In genomic region chr2:68367944-68368343, GRCm38 (mm10) we compare ENCODE assay signal across 11 mouse cellular contexts.
DNase-seq lines count a peak whose midpoint lies in the region; ATAC-seq and TF ChIP-seq lines count a peak whose summit lies in the region.
"Had no signal": no experiment of that assay in that cellular context is flagged by ENCODE, and none has a peak within 500 bp of the region (broad histone marks: within the 10 kb centered on the region; RNA-seq: fewer than 3 reads in every experiment).

No protein-coding gene starts in this region.

- no peaks in the 10 kb centered on the region for H3K9me3 ChIP-seq in heart, embryonic 12.5 days (replicated peaks)
- H3K9me3 ChIP-seq in forebrain, postnatal 0 days (ENCODE audit: low read length) = no peaks in the 10 kb centered on the region
- H3K9me3 ChIP-seq in midbrain, embryonic 16.5 days (replicated peaks; ENCODE audit: control insufficient read depth, low read length, poor library complexity, severe bottlenecking) = no peaks in the 10 kb centered on the region
- H3K9me3 ChIP-seq: limb, embryonic 15.5 days had no signal

- no peaks in the 10 kb centered on the region for H3K27me3 ChIP-seq in heart, embryonic 12.5 days (replicated peaks)
- no peaks in the 10 kb centered on the region for H3K27me3 ChIP-seq in heart, adult 2 months (ENCODE audit: control insufficient read depth, insufficient read depth, low read length)
- no peaks in the 10 kb centered on the region for H3K27me3 ChIP-seq in forebrain, postnatal 0 days (ENCODE audit: insufficient read depth, low read length)
- no peaks in the 10 kb centered on the region for H3K27me3 ChIP-seq in midbrain, embryonic 16.5 days (ENCODE audit: control insufficient read depth, insufficient read depth, low read depth, low read length)
- H3K27me3 ChIP-seq: limb, embryonic 15.5 days had no signal

- peaks cover 10% of the 10 kb centered on the region for H3K36me3 ChIP-seq in heart, embryonic 12.5 days
- peaks cover 2% of the 10 kb centered on the region for H3K36me3 ChIP-seq in heart, adult 2 months (ENCODE audit: control insufficient read depth, insufficient read depth, low read length)
- H3K36me3 ChIP-seq in forebrain, postnatal 0 days (ENCODE audit: insufficient read depth) = no peaks in the 10 kb centered on the region
- no peaks in the 10 kb centered on the region for H3K36me3 ChIP-seq in midbrain, embryonic 16.5 days (ENCODE audit: control insufficient read depth, insufficient read depth, low read length)
- H3K36me3 ChIP-seq: limb, embryonic 15.5 days had no signal

- H3K4me3 ChIP-seq in heart, embryonic 12.5 days = no peak overlapping the region
- H3K4me3 ChIP-seq in heart, adult 2 months = no peak overlapping the region
- no peak overlapping the region for H3K4me3 ChIP-seq in forebrain, postnatal 0 days (ENCODE audit: low read depth, low read length)
- no peak overlapping the region for H3K4me3 ChIP-seq in midbrain, embryonic 16.5 days (ENCODE audit: low read depth, low read length)
- H3K4me3 ChIP-seq: limb, embryonic 15.5 days had no signal

- peaks cover 64% of the 10 kb centered on the region for H3K4me1 ChIP-seq in heart, embryonic 12.5 days (replicated peaks)
- H3K4me1 ChIP-seq in heart, adult 2 months (ENCODE audit: control insufficient read depth, insufficient read depth, low read length) = no peaks in the 10 kb centered on the region
- H3K4me1 ChIP-seq in forebrain, postnatal 0 days (ENCODE audit: insufficient read depth) = no peaks in the 10 kb centered on the region
- H3K4me1 ChIP-seq in midbrain, embryonic 16.5 days (ENCODE audit: control insufficient read depth, insufficient read depth, low read length) = peaks cover 21% of the 10 kb centered on the region
- H3K4me1 ChIP-seq: limb, embryonic 15.5 days had no signal

- no peak for TF ChIP-seq CTCF in heart, adult 2 months (IDR thresholded peaks at IDR 0.05)
- no peak for TF ChIP-seq CTCF in forebrain, postnatal 0 days (IDR thresholded peaks at IDR 0.05; ENCODE audit: low read depth)

- H3K9ac ChIP-seq in heart, embryonic 12.5 days = no peak overlapping the region
- H3K9ac ChIP-seq in heart, adult 2 months (ENCODE audit: low read depth, low read length) = no peak overlapping the region
- no peak overlapping the region for H3K9ac ChIP-seq in forebrain, postnatal 0 days
- no peak overlapping the region for H3K9ac ChIP-seq in midbrain, embryonic 16.5 days (ENCODE audit: low read depth, low read length)
- H3K9ac ChIP-seq: limb, embryonic 15.5 days had no signal

- intact Hi-C loops in heart, adult 2 months (cut with DNase I) = loop anchor here (10.0 kb wide), 2 partner anchors 197 to 287 kb away; partner anchors contain the start of gene 4932414N04Rik

- no peak overlapping the region for H3K4me2 ChIP-seq in heart, embryonic 12.5 days
- H3K4me2 ChIP-seq in forebrain, postnatal 0 days (ENCODE audit: low read depth) = 0 out of 2 replicates have a peak overlapping the region, but pooled peaks have one; percentile 9
- peak overlapping the region; percentile 7; the same call in 1 of the 2 replicates for H3K4me2 ChIP-seq in midbrain, embryonic 16.5 days (ENCODE audit: low read length)
- H3K4me2 ChIP-seq: limb, embryonic 15.5 days had no signal

- no peak for TF ChIP-seq POLR2A in heart, adult 2 months (IDR thresholded peaks at IDR 0.05; ENCODE audit: insufficient read depth, low read depth, low read length)

- DNase-seq in heart, adult 2 months = no peak
- DNase-seq in adrenal gland, adult 8-10 months = peak; percentile 52
- peak; percentile 26 for DNase-seq in forebrain, postnatal 0 days
- DNase-seq in lung, postnatal 25 days (ENCODE audit: low spot score) = no peak
- no peak for DNase-seq in testis, postnatal 14 days (ENCODE audit: low spot score)
- no peak for DNase-seq in thymus, postnatal 10 days (ENCODE audit: low spot score in 2 of 2)
- DNase-seq: cerebellum, postnatal 25 days had no signal

- TF ChIP-seq EP300 in heart, adult 2 months (IDR thresholded peaks at IDR 0.05; ENCODE audit: insufficient read depth, low read depth, low read length) = no peak

- no peaks in the 10 kb centered on the region for H3K79me2 ChIP-seq in heart, adult 2 months (replicated peaks; ENCODE audit: control insufficient read depth, insufficient read depth, low read length)

- 47% methylated on average over 13 of the region's 13 CpGs for WGBS in heart, embryonic 12.5 days
- WGBS in heart, adult 2 months = 73% methylated on average over 13 of the region's 13 CpGs
- 33% methylated on average over 13 of the region's 13 CpGs for WGBS in forebrain, postnatal 0 days
- 38% methylated on average over 13 of the region's 13 CpGs for WGBS in midbrain, embryonic 16.5 days

- 0 out of 2 replicates have a peak, but pooled peaks have one; percentile 53 for ATAC-seq in heart, embryonic 12.5 days (ENCODE audit: insufficient number of reproducible peaks, low FRiP score)
- ATAC-seq in forebrain, postnatal 0 days = peak; percentile 63
- no peak for ATAC-seq in midbrain, embryonic 16.5 days
- ATAC-seq: intestine, embryonic 16.5 days had no signal

- 0 out of 2 replicates have a peak overlapping the region, but pooled peaks have one; percentile 12 for H3K27ac ChIP-seq in heart, embryonic 12.5 days (ENCODE audit: poor library complexity, severe bottlenecking)
- H3K27ac ChIP-seq in heart, adult 2 months = no peak overlapping the region
- no peak overlapping the region for H3K27ac ChIP-seq in forebrain, postnatal 0 days (ENCODE audit: low read depth, low read length)
- no peak overlapping the region for H3K27ac ChIP-seq in midbrain, embryonic 16.5 days (ENCODE audit: low read length)
- H3K27ac ChIP-seq: limb, embryonic 15.5 days had no signal

Comparison
In these comparisons a context has a peak if more than half of its experiments do, and no peak if none do; other contexts are left out.
1. DNase-seq: peak in adrenal gland, adult 8-10 months (single experiment) and forebrain, postnatal 0 days (single experiment); none in heart, adult 2 months (0 of 2), lung, postnatal 25 days (single experiment), testis, postnatal 14 days (single experiment) and thymus, postnatal 10 days (0 of 2).